Mouse (Mus musculus): ENCODE measurements around the gene Dcdc2a. TPM values are rescaled to one million over a fixed set of nuclear protein-coding genes. Genes with fewer than 3 reads are reported as not detected.

Gene Dcdc2a
- polyA plus RNA-seq, 1 experiment from 2014 or later: 0.70 TPM

Other genes with a start within 250 kb of the Dcdc2a start
- 103 and 118 TPM in 2 replicates for gene Acot13, start 224.5 kb upstream of the Dcdc2a start, polyA plus RNA-seq (2014; fragmentation: Nextera tagmentation; extraction: Ambion mirVana)
- 58.9 and 61.1 TPM in 2 replicates for gene Tdp2, start 224.3 kb upstream of the Dcdc2a start, polyA plus RNA-seq (2014; fragmentation: Nextera tagmentation; extraction: Ambion mirVana)
- 0.74 and 0.98 TPM in 2 replicates for gene D130043K22Rik, start 210.9 kb upstream of the Dcdc2a start, polyA plus RNA-seq (2014; fragmentation: Nextera tagmentation; extraction: Ambion mirVana)
- gene Aldh5a1, start 118.3 kb upstream of the Dcdc2a start, polyA plus RNA-seq (2014; fragmentation: Nextera tagmentation; extraction: Ambion mirVana): 10.3 and 11.5 TPM in 2 replicates
- gene Gpld1, start 112.9 kb upstream of the Dcdc2a start, polyA plus RNA-seq (2014; fragmentation: Nextera tagmentation; extraction: Ambion mirVana): 2.5 and 3.0 TPM in 2 replicates
- 19.1 and 23.3 TPM in 2 replicates for gene Mrs2, start 35.6 kb upstream of the Dcdc2a start, polyA plus RNA-seq (2014; fragmentation: Nextera tagmentation; extraction: Ambion mirVana)
- gene Nrsn1, start 214.5 kb downstream of the Dcdc2a start, polyA plus RNA-seq (2014; fragmentation: Nextera tagmentation; extraction: Ambion mirVana): 3.4 and 3.6 TPM in 2 replicates